Mouse (Mus musculus) urinary bladder, postnatal 4 days (tissue): ENCODE data around the gene Slc47a2.

ENCODE experiments used
- DNase-seq, 2 experiments: peaks; one replicate each; pipeline ENCODE4 v3.0.0; 2021 to 2022; ENCODE audit warnings: low spot score in 2 of 2

Slc47a2 gene

DNA sequence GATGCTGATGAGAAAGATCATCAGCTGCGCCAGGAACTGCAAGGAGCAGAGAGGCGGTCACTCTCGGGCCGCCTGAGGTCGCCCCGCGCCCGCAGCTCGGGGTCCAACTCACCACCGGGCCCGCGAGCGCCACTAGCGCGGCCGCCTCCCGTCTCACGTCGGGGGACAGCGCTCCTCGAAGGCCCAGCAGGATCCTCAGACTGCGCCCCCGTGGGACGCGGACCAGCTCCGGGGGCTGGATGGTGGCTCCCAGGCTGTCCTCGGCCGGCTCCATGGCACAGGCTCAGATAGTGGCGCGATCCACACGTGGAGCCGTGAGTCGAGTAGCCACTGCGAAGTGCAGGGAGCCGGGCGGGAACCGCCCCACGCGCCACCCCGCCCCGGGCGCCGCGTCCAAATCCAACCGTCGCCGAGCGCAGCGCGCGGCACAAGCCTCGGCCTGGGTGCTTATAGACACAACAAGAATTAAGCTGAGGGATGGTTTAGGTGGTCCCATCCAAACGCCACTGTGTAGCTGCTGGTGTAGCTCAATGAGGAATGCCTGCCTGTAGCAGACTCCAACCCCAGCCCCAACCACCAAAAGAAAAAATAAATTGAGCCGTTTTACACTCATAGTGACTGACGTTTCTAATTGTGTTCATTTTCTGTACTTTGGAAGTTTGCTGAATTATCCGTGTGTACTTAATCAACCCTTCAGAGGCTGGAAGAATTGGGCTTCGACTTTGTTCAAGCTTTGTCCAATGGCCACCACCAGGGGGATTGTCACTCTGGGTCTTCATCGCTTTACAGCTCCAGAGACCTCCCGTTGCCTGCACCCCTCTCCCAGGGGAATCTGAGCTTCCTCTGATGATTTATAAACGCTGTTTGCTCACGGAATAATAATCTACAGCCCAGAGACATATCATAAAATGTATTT lies at the start of gene Slc47a2:
TSS of gene Slc47a2 (minus strand) at position 356 of the 916 bp plus-strand sequence.
- DNase-seq, result no peak

DNA sequence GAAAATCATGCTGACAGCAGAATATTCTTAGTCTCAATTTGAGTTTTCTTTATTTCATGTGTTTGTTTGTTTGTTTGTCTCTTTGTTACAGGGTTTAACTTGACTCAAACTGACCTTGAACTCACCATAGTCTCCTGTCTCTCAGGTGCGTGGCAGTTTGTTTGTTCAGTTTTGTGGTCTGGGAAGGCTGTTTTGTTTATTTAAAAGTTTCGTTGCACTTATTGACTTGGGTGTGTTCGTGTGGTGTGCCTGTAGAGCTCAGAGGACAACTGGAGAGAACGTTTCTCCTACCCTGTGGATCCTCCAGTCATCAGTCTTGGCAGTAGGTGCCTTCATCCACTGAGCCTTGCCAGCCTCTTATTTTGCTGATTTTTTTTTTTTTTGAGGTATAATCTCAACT lies 46.3 kb upstream of the Slc47a2 start:
- no peak for DNase-seq

- DNase-seq, result no peak
Measured at GRCm38 (mm10) chr11:61388012-61388411, 45.4 kb upstream of the Slc47a2 start.

DNA sequence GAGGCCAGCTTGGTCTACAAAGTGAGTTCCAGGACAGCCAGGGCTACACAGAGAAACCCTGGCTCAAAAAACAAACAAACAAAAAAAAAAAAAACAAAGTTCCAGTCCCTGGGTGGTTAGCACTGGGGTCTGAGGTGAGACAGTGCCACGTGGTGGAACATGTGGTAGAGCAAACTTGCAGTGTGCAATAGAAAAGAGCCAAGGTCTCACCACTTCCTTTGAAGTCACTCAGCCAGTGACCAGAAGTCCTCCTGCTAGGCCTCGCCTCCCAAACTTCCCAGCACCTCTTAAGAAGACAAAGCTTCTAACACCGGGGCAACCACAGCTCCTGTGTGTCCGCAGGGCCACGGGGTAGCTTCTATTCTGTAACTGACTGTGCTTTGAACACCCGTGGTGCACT lies 44.6 kb upstream of the Slc47a2 start:
- no peak for DNase-seq

DNA sequence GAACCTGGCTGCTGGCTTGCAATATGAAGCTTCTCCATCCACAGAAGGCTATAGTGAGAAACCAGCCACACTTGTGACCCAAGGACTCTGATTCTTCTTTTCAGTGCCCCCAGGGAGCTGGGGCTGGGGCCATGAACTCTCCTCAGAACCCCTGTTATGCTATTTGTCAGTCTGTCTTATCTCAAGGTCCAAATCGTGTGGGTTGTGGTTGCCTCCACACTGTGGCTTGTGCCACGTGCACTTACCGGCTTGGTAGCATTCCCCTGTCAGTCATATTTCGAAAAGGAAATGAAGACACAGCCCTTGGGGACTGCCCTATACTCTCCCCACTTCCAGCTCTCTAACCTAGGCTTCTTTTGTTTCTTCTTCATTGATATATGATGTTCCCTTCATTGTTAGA lies 43.1 kb upstream of the Slc47a2 start:
- no peak for DNase-seq

GRCm38 (mm10) chr11:61381272-61381671 lies 38.6 kb upstream of the Slc47a2 start:
- DNase-seq, result no peak

DNA sequence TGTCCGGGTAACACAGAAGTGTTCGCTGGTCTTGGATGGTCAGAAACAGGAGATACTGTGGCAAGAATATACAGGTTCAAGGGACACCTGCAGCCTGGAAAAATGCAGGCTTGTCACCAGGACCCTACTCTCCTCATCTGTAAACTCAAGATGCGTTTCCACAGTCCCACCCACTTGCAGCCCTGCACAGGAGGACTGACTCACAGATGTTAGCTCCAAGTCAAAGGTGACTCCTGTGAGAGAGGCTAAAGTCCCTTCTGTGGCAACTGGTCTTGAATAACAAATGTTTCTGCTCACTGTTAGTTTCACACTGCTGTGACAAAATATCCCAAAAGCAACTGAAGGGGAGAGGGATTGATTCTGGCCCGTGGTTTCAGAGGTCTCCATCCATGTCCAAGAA lies 36.0 kb upstream of the Slc47a2 start:
- no peak for DNase-seq

DNA sequence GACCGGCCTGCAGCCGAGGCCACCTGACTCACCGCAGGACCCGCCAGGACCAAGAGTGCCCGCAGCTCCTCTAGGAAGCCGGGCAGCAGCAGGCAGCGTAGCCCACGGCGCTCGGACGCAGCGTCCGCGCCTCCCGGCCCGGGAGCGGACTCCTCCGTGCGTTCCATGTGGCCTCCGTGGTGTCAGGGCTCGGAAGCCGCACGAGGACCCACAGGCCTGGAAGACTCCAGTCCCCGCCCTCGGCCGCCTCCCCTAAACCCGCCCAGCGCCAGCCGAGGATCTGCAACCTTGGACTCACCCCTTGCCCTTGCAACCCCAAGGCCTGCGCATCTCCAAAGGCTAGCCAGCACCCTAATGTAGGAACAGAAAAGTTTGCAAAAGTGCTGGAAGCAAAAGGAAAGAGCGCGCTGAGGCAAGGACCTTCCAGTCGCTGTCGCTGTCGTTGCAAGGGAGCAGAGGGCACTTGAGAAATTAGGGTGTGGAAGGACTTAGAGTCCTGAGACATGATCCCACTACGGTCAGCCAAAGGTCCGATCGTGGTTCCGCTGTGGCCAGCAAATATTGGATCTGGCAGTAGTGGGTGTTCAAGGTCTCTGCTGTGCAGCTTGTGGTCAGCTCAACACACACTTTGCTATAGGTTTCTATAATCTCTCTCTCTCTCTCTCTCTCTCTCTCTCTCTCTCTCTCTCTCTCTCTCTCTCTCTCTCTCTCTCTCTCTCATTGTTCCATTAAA lies 35.4 kb upstream of the Slc47a2 start, which contains the start of gene Slc47a1:
TSS of gene Slc47a1 (minus strand) at position 465 of the 733 bp plus-strand sequence.
- no peak for DNase-seq

- no peak for DNase-seq
Measured at GRCm38 (mm10) chr11:61368668-61369067, 26.0 kb upstream of the Slc47a2 start.

- DNase-seq, result no peak
Measured at GRCm38 (mm10) chr11:61366517-61367273, 24.0 kb upstream of the Slc47a2 start.

DNA sequence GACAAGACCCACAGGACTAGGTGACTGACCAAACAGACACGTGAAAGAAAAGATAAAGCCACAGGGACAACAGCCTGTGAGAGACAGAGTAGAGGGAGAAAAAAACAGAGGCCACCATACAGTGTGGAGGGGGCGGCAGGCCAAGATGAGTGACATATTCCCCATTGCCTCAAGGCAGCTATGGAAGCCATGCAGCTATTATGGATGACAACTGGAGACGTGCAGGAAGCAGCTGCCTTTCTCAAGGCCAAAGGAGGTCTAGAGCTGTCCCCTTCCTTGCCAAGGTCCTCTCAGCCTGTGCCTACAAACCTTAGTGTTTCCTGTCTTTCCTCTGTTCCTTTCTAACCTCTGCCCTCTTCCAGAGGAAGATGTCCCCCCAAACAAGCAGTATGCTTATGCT lies 23.3 kb upstream of the Slc47a2 start:
- no peak for DNase-seq

- DNase-seq, result no peak
Measured at GRCm38 (mm10) chr11:61364096-61364495, 21.4 kb upstream of the Slc47a2 start.

DNA sequence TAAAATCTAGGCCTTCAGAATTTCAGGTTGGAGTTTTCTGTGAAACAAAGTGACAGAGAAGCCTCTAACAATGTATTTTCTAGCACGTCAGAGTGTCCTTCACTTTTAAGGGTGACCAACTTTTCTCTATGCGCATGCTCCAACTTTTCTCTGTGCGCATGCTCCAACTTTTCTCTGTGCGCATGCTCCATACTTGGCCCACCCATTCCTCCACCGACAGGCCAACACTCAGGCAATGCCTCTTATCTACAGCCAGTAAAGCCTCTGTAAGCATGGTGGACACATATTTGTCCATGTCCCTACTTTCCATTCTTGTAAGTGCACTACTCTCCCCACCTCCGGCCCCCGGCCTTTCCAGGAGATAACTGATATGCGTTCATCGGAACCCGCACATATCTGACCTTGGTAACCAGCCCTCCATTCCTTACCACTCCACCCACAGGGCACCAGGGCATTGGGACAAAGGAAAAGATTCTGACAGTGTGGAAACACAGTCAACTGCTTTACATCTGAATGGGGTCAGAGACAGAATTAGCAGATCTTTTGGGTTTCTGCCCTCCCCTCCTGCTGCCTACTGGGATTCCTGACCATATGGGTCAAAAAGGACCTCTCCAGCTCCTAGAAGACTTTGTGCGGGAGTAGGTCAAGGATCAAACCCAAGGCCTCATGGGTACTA lies 19.0 kb upstream of the Slc47a2 start:
- no peak for DNase-seq

DNA sequence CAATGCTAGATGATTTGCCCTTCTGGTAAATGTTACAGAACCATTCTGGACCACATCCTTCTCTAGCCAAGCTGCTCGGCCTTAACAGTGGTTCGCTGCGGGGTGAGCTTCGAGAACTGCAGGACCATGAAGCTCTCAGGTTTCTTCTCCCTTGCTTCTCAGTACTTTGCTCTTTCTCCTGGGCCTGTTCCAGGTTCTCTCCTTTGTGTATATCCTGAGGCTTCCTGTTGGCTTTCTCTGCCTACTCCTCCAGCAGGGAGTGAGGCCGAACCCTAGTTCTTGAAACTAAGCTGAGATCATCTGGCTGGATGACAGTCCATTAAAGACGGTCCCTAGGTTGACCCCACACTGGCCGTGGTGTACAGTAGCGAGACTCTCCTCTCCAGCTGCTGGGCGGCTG lies 13.9 kb upstream of the Slc47a2 start:
- DNase-seq, result no peak

DNA sequence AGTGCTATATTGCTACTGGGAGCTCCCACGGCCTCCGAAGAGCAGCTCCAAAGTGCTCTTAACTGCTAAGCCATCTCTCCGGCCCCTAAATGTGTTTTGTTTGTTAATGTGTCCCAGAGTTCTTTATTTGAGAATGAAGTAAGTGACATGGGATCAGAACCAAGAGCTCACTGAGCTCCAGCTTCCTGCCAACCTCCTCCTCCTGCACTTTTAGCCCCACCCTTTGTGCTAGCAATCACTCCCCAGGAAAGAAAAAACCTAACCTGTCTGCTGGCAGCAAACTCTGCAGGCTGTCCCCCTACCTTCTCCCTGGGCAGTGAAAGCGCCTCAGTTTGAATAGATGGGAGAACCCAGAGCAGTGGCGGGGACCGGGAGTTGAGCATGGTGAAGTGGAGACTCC lies 13.5 kb upstream of the Slc47a2 start:
- no peak for DNase-seq

GRCm38 (mm10) chr11:61355351-61355750 lies 12.7 kb upstream of the Slc47a2 start:
- no peak for DNase-seq

DNA sequence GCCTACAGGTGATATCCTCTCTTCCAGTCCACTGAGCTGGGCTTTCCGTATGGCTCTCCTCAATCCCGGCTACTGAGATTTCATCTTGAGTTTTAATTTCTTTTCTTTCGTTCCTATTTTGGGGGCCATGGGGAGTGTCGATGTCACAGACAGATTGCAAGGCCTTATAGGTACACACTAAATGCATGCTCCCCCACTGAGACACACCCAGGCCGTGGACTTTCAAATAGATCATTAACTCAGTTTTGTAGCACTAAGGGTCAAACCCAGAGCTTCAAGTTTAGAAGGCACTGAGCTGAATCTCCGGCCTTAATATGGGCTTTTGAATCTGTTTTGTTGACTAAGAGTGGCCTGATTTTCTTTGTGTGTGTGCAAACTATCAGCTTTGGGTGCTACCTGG lies 11.7 kb upstream of the Slc47a2 start:
- no peak for DNase-seq

- DNase-seq, result no peak
Measured at GRCm38 (mm10) chr11:61353038-61353437, 10.4 kb upstream of the Slc47a2 start.

GRCm38 (mm10) chr11:61352138-61352651 lies 9.5 kb upstream of the Slc47a2 start:
- DNase-seq, result no peak

GRCm38 (mm10) chr11:61349337-61349736 lies 6.7 kb upstream of the Slc47a2 start:
- DNase-seq, result peak; percentile 52 to 72

DNA sequence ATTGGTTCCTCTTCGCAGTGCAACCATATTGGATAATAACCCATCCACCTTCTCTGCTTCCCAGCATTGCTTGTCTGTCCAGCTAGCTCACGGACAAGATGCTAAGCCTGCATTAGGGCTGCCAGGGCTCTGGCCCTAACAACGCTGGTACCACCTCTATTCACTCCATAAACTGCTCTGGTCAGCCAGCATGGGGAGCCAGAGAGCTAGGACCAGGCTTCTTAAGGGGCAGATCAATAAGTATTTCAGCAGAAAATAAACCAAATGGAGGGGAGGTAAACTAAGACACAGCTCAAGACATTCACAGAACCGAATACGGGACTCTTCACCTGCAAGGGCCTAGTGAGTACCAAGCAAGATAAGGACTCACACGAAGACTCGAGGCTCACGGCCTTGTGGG lies 3.5 kb upstream of the Slc47a2 start:
- no peak for DNase-seq
